Mouse (Mus musculus) cortical plate, adult 2 months (tissue): Measurements from ENCODE around the gene Gm20737.
"Not testable (repeated sequence)": the region's sequence is repeated elsewhere in the genome, so short reads cannot be mapped to it uniquely, and the experiment has no call there.

Experiments used
- CTCF ChIP-seq: fragments of 200-500 bp; IDR thresholded peaks from 2 replicates; pipeline ENCODE4 v1.5.1; 2011; ENCODE audit warnings: mild to moderate bottlenecking, control low read depth, low read length; ENCODE audit not compliant: insufficient read depth; ENCODE audit errors: extremely low read depth
- POLR2A ChIP-seq: fragments of 200-500 bp; IDR thresholded peaks from 2 replicates; pipeline ENCODE4 v1.6.1; 2011; ENCODE audit warnings: mild to moderate bottlenecking, low read length, control low read depth; ENCODE audit not compliant: insufficient read depth; ENCODE audit errors: extremely low read depth

DNA sequence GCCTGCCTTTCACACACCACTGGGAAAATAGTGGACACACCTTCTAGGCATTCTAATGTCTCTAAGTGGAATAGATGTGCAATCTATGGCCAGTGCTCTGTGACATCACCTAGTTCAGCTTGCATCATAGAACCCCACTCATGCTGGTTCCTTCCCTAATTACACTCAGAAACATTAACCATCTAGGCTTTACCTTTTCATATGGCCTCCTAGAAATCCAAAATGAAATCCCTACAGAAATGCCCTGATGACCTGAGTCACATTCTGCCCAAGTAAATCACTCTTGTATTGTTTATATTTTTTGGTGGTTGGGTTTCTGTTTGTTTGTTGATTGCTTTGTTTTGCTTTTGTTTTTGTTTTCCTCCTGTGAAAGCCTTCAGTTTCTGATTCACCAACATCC, at the start of gene Gm20737:
- not testable (repeated sequence) for TF ChIP-seq POLR2A, CTCF
